Mouse (Mus musculus) brain, embryonic 14.5 days (tissue): ENCODE results near the gene Spryd4.

Experiments
- CTCF ChIP-seq: fragments of 200-500 bp; IDR thresholded peaks from 2 replicates; pipeline ENCODE4 v1.5.1; 2012; ENCODE audit warnings: inconsistent platforms, mild to moderate bottlenecking, moderate library complexity, borderline replicate concordance; ENCODE audit not compliant: insufficient read depth, insufficient read length; ENCODE audit errors: extremely low read depth
- POLR2A ChIP-seq: fragments of 200-500 bp; IDR thresholded peaks from 2 replicates; pipeline ENCODE4 v1.6.1; 2012; ENCODE audit warnings: mild to moderate bottlenecking, inconsistent platforms, borderline replicate concordance; ENCODE audit not compliant: poor library complexity, insufficient read depth, insufficient read length, severe bottlenecking; ENCODE audit errors: extremely low read depth

DNA sequence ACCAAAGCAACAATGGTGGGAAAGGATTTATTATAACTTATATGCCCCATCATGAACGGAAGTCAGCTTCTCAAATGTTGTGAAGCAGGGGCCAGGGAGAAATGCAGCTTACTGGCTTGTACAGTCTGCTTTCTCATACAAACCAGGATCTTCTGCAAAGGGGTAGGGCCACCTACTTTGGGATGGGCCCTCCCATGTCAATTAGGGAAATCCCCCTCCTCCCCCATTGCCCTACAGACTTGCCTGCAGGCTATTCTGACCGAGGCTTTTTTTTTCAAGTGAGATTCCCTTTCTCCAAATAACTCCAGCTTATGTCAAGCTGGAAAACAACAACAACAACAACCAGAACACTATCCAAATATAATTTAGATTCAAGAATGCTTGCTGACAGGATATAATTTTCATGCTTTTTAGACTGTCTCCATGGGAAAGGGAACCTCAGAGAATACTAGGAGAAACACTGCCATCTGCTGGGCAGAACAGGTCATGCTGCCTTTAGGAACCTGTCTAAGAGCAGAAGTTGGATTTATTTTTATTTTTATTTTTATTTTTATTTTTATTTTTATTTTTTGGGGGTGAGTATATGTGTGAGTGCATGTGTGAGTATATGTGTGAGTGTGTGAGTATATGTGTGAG is 23.2 kb downstream of the Spryd4 start:
- TF ChIP-seq CTCF (peak; percentile 74; the same call in 1 of the 2 replicates), POLR2A (no peak)
